Mouse (Mus musculus): ENCODE measurements at regions not wholly inside any gene's neighbourhood (a gene's known extent, or its start where the extent isn't known, plus 50 kb on each side); places are given as distances from the start of the nearest gene placed in this dataset.

GRCm38 (mm10) chr2:173368899-173369298 lies 92.6 kb upstream of the Pmepa1 start:
- DNase-seq (ENCODE audit: low spot score in 2 of 2), result peak in 1 of 2 experiments; percentile 57

- no peak for DNase-seq (ENCODE audit: low spot score in 2 of 2)
These were observed 100.6 kb upstream of the Pmepa1 start for GRCm38 (mm10) chr2:173376926-173377325.

GRCm38 (mm10) chr2:173377497-173378257 lies 101.3 kb upstream of the Pmepa1 start:
- DNase-seq (ENCODE audit: low spot score in 2 of 2), result peak in 1 of 2 experiments; percentile 57

GRCm38 (mm10) chr2:173379736-173380135 lies 103.4 kb upstream of the Pmepa1 start:
- DNase-seq (ENCODE audit: low spot score in 2 of 2), result no peak

GRCm38 (mm10) chr2:173380341-173380761 lies 104.0 kb upstream of the Pmepa1 start:
- peak in 1 of 2 experiments; percentile 54 for DNase-seq (ENCODE audit: low spot score in 2 of 2)

GRCm38 (mm10) chr2:173382176-173382813 lies 106.0 kb upstream of the Pmepa1 start:
- DNase-seq (ENCODE audit: low spot score in 2 of 2), result peak in 1 of 2 experiments; percentile 50

- no peak for DNase-seq (ENCODE audit: low spot score in 2 of 2)
These were observed 108.7 kb upstream of the Pmepa1 start for GRCm38 (mm10) chr2:173384935-173385586.

GRCm38 (mm10) chr2:173385722-173386141 lies 109.4 kb upstream of the Pmepa1 start:
- DNase-seq (ENCODE audit: low spot score in 2 of 2), result peak in 1 of 2 experiments; percentile 58

- no peak for DNase-seq (ENCODE audit: low spot score in 2 of 2)
These were observed 111.8 kb upstream of the Pmepa1 start for GRCm38 (mm10) chr2:173388140-173388539.

GRCm38 (mm10) chr2:173392557-173393323 lies 116.4 kb upstream of the Pmepa1 start:
- DNase-seq (ENCODE audit: low spot score in 2 of 2), result no peak

- DNase-seq (ENCODE audit: low spot score in 2 of 2), result no peak
These were observed 116.9 kb upstream of the Pmepa1 start for GRCm38 (mm10) chr2:173393324-173393592.

- DNase-seq (ENCODE audit: low spot score in 2 of 2), result no peak
These were observed 119.2 kb upstream of the Pmepa1 start for GRCm38 (mm10) chr2:173395526-173395925.

- no peak for DNase-seq (ENCODE audit: low spot score in 2 of 2)
These were observed 121.6 kb upstream of the Pmepa1 start for GRCm38 (mm10) chr2:173397846-173398331.

GRCm38 (mm10) chr2:173405629-173406028 lies 116.8 kb upstream of the 1700021F07Rik start:
- DNase-seq (ENCODE audit: low spot score in 2 of 2), result no peak

GRCm38 (mm10) chr2:173406344-173407094 lies 115.9 kb upstream of the 1700021F07Rik start:
- no peak for DNase-seq (ENCODE audit: low spot score in 2 of 2)

- DNase-seq (ENCODE audit: low spot score in 2 of 2), result no peak
These were observed 115.3 kb upstream of the 1700021F07Rik start for GRCm38 (mm10) chr2:173407133-173407532.

- no peak for DNase-seq (ENCODE audit: low spot score in 2 of 2)
These were observed 113.7 kb upstream of the 1700021F07Rik start for GRCm38 (mm10) chr2:173408681-173409081.

- DNase-seq (ENCODE audit: low spot score in 2 of 2), result peak in 1 of 2 experiments; percentile 44
These were observed 113.0 kb upstream of the 1700021F07Rik start for GRCm38 (mm10) chr2:173409433-173409832.

GRCm38 (mm10) chr2:173413906-173414656 lies 108.3 kb upstream of the 1700021F07Rik start:
- DNase-seq (ENCODE audit: low spot score in 2 of 2), result no peak

- DNase-seq (ENCODE audit: low spot score in 2 of 2), result no peak
These were observed 107.0 kb upstream of the 1700021F07Rik start for GRCm38 (mm10) chr2:173415429-173415828.
